17 mouse cellular contexts compared by ENCODE assay signal in the genomic region with DNA sequence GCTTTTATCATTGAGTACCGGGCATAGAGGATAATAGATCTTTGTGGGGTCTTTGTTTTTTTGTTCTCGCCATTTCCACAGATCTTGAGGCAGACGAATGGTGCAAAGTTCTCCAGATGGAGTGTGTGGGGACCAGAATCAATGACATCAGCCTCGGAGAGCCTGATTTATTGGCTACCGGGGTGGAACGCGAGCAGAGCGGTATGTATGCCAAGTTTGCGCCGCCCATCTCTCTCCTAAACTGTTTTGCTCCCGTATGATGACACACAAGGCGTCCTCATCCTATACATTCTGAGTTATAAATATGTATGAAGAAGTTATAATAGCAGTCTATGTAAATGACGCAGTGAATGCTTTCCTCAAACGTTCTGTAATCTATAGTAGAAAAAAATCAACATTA.
"Had no signal": no experiment of that assay in that cellular context is flagged by ENCODE, and none has a peak within 500 bp of the region (broad histone marks: within the 10 kb centered on the region; RNA-seq: fewer than 3 reads in every experiment).

No protein-coding gene starts in this region.

- H3K4me3 ChIP-seq: limb, embryonic 15.5 days; liver, embryonic 12.5 days; midbrain, embryonic 10.5 days; myocyte; neural tube, embryonic 12.5 days; stomach, embryonic 15.5 days had no signal

- ATAC-seq: liver, embryonic 12.5 days had no signal

- DNase-seq: kidney, adult 11 months; kidney, postnatal 36 days; layer of hippocampus, adult 9-11 months; layer of hippocampus, postnatal 36 days; lung, embryonic 14.5 days; lung, postnatal 4 days; midbrain, embryonic 14.5 days; retina, postnatal 1 day; thymus, adult 2 months; thymus, postnatal 25 days had no signal

- H3K27me3 ChIP-seq: limb, embryonic 15.5 days; liver, embryonic 12.5 days; neural tube, embryonic 12.5 days; stomach, embryonic 15.5 days had no signal

- H3K27ac ChIP-seq: kidney, postnatal 0 days; limb, embryonic 15.5 days; liver, embryonic 12.5 days; neural tube, embryonic 12.5 days; stomach, embryonic 15.5 days had no signal

- H3K4me2 ChIP-seq: limb, embryonic 15.5 days; liver, embryonic 12.5 days; lung, embryonic 14.5 days; neural tube, embryonic 12.5 days; stomach, embryonic 15.5 days had no signal

- H3K9ac ChIP-seq: limb, embryonic 15.5 days; liver, embryonic 12.5 days; lung, embryonic 14.5 days; neural tube, embryonic 12.5 days; stomach, embryonic 15.5 days had no signal

- H3K9me3 ChIP-seq: limb, embryonic 15.5 days; midbrain, embryonic 10.5 days; neural tube, embryonic 12.5 days; stomach, embryonic 15.5 days had no signal

- H3K4me1 ChIP-seq: liver, embryonic 12.5 days; stomach, embryonic 15.5 days had no signal

- H3K36me3 ChIP-seq: limb, embryonic 15.5 days; liver, embryonic 12.5 days; midbrain, embryonic 10.5 days; neural tube, embryonic 12.5 days; stomach, embryonic 15.5 days had no signal
